Mouse (Mus musculus) myocyte (in vitro differentiated cells): ENCODE data around the gene Prr19.

Source experiments
- E2F4 ChIP-seq: IDR thresholded peaks from one replicate; pipeline ENCODE4 v1.6.1; 2011; ENCODE audit warnings: mild to moderate bottlenecking, control low read depth, moderate library complexity; ENCODE audit not compliant: insufficient read depth
- MAX ChIP-seq: IDR thresholded peaks from one replicate; pipeline ENCODE4 v1.6.1; 2011; ENCODE audit warnings: low read depth, mild to moderate bottlenecking, control low read depth
- MYOD1 ChIP-seq, 3 experiments: IDR thresholded peaks; one replicate each; pipeline ENCODE4 v1.6.1; 2011; ENCODE audit warnings: control low read depth in 2 of 3, low read depth in 2 of 3, mild to moderate bottlenecking in 2 of 3, moderate library complexity in 1 of 3; ENCODE audit not compliant: insufficient read length in 2 of 3, control insufficient read depth in 1 of 3
- MYOG ChIP-seq, 3 experiments: IDR thresholded peaks; one replicate each; pipeline ENCODE4 v1.6.1; 2011; ENCODE audit warnings: control low read depth in 2 of 3, low read depth in 2 of 3, mild to moderate bottlenecking in 2 of 3; ENCODE audit not compliant: insufficient read length in 2 of 3, control insufficient read depth in 1 of 3, insufficient read depth in 1 of 3
- POLR2A ChIP-seq: IDR thresholded peaks from one replicate; pipeline ENCODE4 v1.6.1; 2011; ENCODE audit warnings: low read depth, mild to moderate bottlenecking, control low read depth, moderate library complexity; ENCODE audit not compliant: insufficient read length
- POLR2AphosphoS2 ChIP-seq: IDR thresholded peaks from one replicate; pipeline ENCODE4 v1.6.1; 2011; ENCODE audit warnings: low read depth, control low read depth; ENCODE audit not compliant: insufficient read length
- TCF12 ChIP-seq: IDR thresholded peaks from one replicate; pipeline ENCODE4 v1.6.1; 2011; ENCODE audit warnings: mild to moderate bottlenecking, control low read depth; ENCODE audit not compliant: poor library complexity, insufficient read depth, severe bottlenecking
- TCF3 ChIP-seq: IDR thresholded peaks from one replicate; pipeline ENCODE4 v1.6.1; 2011; ENCODE audit warnings: low read depth, control low read depth; ENCODE audit not compliant: insufficient read length
- USF1 ChIP-seq: IDR thresholded peaks from one replicate; pipeline ENCODE4 v1.6.1; 2011; ENCODE audit warnings: low read depth, mild to moderate bottlenecking, control low read depth, moderate library complexity

- TF ChIP-seq POLR2A (no peak), E2F4 (no peak), POLR2AphosphoS2 (no peak), USF1 (no peak), MYOD1 (IDR thresholded peaks at IDR 0.05; ENCODE audit: control insufficient read depth in 1 of 3, insufficient read length in 2 of 3, low read depth in 2 of 3) (no peak), MAX (no peak), MYOG (IDR thresholded peaks at IDR 0.05; ENCODE audit: control insufficient read depth in 1 of 3, insufficient read depth in 1 of 3, insufficient read length in 2 of 3, low read depth in 2 of 3) (no peak), TCF12 (no peak), TCF3 (no peak)
Measured at GRCm38 (mm10) chr7:25305956-25306613, 4.9 kb downstream of the Prr19 start, which contains the start of gene Tmem145.
